Mouse (Mus musculus) kidney, postnatal 10 days (tissue): ENCODE measurements around the gene Erbb2.

ENCODE experiments used
- DNase-seq: peaks from one replicate; pipeline ENCODE4 v3.0.0; 2021; ENCODE audit warnings: mixed read lengths

Gene Erbb2

DNA sequence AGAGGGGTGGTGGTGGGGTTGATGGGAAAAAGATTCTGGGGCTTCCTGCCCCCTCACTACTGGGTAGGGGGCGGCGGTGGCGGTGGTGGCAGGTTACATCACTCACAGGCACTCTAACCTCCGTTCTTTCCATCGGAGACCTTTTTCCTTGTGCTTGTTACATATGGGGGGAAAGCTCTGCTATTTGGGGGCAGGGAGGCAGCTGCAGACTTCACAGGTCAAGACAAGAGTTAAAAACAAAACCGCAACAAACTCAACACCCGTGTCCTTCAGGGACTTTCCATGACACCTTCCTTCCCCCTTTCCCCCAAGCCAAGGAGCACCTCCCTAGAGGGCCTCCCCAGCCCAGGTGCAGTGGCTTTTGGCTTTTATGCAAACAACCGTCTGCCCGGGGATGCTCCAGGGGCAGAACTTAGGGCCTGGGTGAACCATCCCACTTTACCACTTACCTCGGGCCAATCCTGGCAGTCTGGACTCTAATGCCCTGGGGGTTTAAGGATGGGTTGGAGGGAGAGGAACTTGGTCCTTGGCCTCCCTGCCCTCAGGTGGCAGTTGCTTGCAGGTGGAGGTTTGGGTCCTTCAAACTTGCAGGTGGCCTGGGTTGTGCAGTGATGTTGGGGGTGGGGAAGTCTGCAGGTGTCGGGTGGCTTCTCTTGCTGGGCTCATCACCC, 46.9 kb downstream of the Erbb2 start:
- DNase-seq, result no peak

DNA sequence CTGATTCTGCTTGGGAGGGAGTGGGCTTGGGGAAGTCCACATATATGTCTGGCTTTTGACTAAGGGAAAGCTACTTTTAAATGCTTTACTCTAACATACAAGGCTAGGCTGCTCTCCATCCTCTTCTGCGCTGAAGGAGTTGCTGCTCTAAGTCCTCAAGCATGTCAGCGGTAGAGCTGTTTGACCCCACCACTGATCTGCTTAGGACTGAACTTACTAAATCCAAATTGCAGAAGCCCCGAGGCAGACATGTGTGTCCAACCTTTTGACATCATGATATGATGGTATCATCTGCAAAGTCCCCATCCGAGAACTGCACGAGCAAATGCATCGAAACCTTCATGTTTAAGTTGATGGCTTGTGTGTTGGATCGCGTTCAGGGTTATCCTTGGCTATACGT, 47.6 kb downstream of the Erbb2 start:
- DNase-seq, result no peak

- no peak for DNase-seq
Measured at GRCm38 (mm10) chr11:98461109-98461720, 48.9 kb downstream of the Erbb2 start.

DNA sequence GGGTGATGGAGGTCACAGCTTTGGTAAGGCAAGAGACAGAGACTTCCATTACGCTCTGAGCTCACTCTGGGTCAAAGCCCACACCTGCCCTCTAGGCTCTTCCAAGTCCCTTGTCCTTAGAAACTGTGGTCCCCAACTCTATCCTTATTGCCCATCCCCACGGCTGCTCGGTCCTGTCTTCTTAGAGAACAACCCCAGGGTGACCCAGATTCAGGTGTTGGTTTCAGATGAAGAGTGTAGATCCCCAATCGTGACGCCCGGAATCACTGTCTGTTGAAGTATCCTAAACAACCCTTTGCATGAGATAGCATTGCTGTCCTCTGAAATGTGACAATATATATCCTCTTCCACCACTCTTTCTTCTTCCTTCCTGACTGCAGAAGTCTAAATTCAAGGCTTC, 50.0 kb downstream of the Erbb2 start:
- DNase-seq, result no peak

DNA sequence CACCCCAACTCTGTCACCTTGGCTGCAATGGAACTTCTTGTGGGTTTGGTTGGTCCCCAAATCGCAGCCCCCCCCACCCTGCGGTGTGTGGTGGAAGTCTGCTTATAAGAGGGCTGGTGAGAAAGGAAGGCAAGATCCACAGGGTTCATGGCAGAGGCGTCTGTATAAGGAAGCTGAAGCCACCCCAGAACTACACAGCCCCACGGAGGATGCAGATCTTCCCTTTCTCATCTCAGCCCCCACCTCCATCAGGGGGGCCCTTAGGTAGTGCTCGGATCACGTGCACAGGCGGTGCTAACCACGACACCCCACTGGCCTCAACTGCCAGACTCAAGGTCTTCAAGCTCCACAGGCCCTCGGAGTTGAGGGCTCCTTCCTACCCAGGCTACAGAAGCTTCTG, 51.6 kb downstream of the Erbb2 start:
- no peak for DNase-seq

GRCm38 (mm10) chr11:98464516-98464915, 52.2 kb downstream of the Erbb2 start:
- DNase-seq, result no peak

GRCm38 (mm10) chr11:98469761-98470714, 57.8 kb downstream of the Erbb2 start:
- no peak for DNase-seq

GRCm38 (mm10) chr11:98470795-98471194, 58.5 kb downstream of the Erbb2 start:
- no peak for DNase-seq

DNA sequence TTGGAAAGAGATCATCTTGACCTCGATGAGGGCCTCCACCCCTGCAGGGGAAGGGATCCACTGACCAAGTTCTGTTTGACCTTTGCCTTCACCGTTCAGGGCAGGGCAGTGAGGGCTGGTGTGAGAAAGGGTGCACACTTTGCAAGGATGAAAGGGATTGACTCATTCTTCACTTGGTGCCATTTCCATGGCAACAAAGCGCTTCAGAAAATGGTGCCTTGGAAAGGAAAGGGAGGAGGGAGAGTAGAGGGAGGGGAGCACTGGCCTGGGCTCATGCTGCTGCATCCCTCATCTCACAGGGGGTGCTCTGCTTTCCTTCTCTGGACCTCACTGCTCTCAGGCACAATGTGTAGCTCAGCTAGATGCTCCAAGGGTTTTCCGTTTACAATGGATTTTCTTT, 60.4 kb downstream of the Erbb2 start:
- no peak for DNase-seq

- DNase-seq, result no peak
Measured at GRCm38 (mm10) chr11:98473916-98474479, 61.7 kb downstream of the Erbb2 start.

- no peak for DNase-seq
Measured at GRCm38 (mm10) chr11:98474967-98475366, 62.7 kb downstream of the Erbb2 start.

DNA sequence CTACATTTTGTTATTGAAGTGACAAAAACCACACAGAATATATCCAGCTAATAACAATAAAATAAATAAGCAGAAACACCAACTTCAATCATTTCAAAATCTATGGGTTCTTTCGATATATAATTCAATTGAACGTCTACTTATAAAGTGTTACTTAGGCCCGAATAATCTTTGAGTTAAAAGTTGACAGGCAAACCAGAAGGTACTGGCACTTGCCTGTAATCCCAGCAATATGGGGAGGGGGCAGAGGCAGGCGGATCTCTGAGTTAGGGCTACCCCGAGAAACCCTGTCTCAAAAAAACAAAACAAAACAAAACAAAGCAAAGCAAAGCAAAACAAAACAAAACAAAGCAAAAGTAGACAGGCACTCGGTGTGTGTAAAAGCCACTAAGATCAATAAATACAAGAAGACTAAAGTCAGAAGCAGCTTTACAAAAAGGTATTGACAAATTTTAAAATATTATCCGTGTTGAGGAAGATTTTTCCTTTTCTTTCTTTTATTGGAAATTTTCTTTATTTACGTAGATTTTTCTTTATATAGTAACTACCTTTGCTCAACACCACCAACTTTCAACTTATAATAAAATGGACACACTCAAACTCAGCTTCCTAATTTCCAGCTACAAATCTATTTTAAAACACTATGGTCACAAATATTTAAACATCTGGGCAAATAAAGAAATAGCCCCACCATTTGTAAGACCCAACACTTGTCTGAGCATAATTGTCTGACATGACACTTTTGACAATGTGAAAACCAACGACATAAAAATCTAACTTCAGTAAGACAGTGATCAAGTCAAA, 63.6 kb downstream of the Erbb2 start:
- DNase-seq, result no peak

DNA sequence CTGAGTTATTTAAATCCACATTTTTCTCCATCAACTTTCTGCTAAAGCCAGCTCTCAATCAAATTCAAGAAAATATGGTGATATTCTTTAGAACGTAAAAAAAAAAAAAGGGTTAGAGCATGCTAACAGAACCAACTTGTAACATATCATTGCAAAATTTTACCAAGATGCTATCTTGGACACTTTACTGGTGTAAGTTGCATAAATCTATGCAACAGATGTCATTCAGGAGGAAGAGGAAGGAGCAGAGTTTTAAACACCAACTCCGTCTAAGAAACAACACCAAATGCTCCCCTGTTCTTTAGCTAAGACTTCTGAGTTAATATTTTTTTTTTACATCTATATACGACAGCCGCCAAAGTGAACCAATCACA, 64.2 kb downstream of the Erbb2 start:
- no peak for DNase-seq

DNA sequence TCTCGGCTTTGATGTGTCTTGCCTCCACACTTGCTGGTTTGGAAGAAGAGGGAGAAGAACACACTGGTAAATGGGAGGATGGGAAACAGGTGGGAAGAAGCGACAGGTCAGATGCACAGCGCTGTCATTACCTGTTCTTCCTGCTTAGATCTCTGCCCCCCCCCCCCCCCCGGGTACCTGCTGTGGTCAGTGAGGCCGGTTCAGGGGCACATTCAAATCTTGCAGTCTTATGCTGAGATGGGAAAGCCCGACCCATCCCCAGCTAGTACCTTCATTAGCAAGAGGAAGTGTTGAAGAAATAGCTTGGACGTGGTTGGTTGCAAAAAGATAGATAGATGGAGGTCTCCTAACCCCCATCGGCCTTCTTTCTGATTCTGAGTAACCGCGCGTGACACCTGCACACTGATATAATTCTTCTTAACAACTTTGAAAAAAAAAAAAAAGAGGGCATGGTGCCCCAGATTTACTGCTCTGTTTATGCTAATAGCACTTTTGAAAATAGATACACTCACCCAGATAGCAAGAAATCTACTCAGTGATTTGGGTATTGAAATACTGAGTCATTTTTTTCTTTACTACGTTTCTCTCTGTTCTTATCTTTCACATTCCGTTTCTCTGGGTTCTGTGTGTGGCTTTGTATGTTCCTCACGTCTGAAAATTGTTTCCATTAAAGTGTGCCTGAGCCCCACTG, 64.9 kb downstream of the Erbb2 start:
- no peak for DNase-seq

DNA sequence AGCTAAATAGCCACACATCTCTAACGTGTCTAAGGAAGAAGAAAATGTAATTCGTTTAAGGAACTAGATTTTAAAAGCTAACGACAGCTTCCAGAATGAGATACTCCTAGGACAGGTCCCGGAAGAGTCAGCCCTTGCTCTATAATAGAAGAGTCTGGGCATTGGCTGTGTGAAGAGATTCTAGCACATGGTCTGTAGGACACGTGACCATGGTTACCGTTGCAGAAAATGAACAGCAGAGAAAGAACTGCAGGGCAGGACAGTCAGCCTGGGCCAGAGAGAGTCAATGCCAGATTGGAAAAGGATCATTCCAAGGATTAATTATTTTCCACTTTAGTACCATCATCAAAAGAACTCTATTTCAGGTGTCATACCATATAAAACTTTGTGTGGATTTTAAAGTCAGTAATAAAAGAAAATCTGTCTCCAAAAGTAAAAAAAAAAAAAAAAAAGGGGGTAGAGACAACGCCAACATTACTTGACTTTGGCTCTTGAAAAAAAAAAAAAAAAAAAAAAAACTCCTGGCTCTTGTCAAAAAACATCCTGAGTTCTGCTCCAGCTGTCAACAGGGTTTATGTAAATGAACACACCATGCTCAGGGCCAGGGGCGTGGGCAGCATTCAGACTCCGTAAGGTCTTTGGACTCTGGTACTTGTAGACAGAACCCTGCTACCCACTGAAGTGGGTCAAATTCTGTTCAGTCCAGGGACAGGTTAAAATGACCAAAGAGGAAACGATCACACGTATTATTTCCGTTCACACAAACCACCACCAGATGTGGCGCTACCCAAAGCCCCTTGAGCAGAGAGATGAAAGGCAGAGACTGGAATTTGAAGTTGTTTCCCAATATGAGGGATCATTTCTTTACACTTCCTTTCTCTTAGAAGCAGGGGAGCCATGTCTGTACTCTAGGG, 67.0 kb downstream of the Erbb2 start:
- DNase-seq, result no peak

DNA sequence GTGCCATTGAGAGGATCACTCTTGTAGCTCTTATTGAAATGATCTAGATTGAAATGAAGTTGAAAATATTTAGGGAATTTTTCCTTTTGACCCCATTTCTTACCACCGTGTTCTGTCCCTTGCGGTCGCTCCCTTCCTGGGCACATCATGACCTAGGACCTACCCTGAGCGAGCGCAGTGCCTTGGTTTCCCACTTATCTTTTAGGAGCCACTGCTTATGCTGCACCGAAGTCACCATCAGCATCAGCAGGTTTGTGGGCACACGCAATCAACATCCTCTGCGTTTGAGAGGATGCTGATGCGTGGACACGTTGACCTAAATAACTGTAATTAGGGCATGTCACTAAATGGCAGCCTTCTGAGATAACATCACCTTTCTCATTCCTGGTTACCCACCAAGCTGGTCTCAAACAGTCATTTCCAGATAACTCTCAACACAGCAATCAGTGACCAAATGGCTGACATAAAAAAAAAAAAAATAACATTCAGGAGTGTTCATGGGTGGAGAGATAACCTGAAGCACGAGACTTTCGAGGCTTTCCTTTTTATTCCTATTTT, 67.7 kb downstream of the Erbb2 start:
- DNase-seq, result no peak

DNA sequence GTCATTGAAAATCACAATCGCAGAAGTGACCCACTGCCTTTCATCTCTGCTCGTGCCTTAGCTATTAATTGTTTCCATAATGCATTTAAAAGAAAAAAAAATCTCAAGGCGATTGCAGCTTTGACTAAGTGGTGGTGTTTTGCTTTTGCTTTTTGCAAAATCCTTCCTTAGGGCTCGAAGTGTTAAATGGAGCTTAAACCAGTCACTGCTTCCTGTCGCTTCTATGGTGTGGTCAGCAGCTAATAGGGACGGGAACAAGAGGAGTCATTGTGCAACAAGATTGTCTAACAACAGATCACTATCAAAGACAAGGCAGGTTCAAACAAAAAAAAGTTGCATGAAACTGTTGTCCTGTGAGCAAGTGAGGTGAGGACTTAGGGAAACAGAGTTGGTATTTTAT, 69.0 kb downstream of the Erbb2 start:
- no peak for DNase-seq

DNA sequence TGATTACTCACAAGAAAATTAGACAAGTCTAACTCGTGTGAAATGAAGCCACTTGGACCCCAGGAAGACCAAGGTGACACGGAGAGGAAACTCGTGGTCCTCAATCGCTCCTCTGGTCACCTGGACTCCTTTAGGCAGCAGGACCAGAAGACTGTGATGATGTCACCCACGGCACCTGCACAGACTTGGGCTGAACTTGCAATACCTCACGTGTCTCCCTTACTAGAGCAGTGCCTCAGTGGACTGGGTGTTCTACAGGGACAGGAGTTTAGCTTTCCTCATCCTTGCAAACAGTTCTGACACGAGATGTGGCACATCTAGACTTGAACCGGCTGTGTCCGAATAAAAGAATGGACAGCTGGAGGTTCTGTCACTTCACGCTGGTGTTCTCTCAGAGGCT, 69.8 kb downstream of the Erbb2 start:
- no peak for DNase-seq

GRCm38 (mm10) chr11:98485749-98486148, 73.5 kb downstream of the Erbb2 start:
- DNase-seq, result no peak
